Mouse (Mus musculus): ENCODE results near the gene Tmem121b. TPM values are rescaled to one million over a fixed set of nuclear protein-coding genes. Genes with fewer than 3 reads are reported as not detected.

Gene Tmem121b
- polyA plus RNA-seq, 1 experiment, result 0.01 TPM

DNA sequence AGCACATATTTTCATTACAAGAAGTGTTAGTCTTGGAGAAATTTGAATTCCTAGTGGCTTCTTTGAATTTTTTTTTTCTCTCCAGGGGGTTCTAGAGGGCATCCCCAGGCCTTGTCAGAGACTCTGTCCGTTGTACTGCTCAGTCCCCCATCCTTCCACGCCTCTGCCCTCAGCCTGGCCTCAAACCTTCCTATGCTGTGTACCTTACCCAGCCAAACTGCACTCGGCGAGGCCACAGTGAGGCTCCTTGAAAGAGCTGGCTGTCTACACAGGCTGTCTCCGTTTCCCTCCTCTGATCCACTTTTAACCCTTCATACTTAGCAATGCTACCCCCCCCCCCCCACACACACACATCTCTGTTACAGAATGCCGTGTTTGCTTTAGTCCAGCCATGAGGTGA lies 31.4 kb downstream of the Tmem121b start:
- no peak overlapping the region for H3ac ChIP-seq (ENCODE audit: control insufficient read depth, insufficient read length)
- H3K4me3 ChIP-seq, result no peak overlapping the region
- no peaks in the 10 kb centered on the region for H3K27me3 ChIP-seq (ENCODE audit: control insufficient read depth, insufficient read depth, insufficient read length)
- H3K36me3 ChIP-seq (ENCODE audit: control insufficient read depth, insufficient read depth), result no peaks in the 10 kb centered on the region
- TF ChIP-seq SRF (IDR thresholded peaks at IDR 0.05; ENCODE audit: control insufficient read depth, insufficient read length, low read depth) (no peak), USF1 (IDR thresholded peaks at IDR 0.05; ENCODE audit: low read depth) (no peak)
- H3K79me2 ChIP-seq (ENCODE audit: control insufficient read depth, insufficient read depth), result peaks cover 28% of the 10 kb centered on the region
- no peak overlapping the region for H3K4me2 ChIP-seq (ENCODE audit: low read depth)

DNA sequence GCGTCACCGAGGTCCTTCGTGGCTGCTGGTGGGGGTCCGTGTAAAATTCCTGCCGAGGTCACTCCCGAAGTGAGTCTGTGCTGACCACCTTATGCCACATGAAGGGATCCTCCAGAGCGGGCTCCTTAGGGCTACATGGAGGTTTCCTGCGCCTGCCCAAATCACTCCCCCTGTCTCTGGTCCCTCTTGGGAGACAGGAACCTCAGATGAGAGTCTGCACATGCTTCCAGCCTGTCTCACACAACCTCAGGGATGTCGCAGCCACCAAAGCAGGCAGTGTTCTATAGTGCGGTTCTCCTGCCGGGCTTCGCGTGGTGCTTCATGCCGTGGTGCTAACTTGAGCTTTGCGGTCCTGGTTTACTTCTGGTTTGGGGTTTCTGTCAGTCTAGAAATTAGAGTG lies 32.4 kb downstream of the Tmem121b start:
- H3K27me3 ChIP-seq (ENCODE audit: control insufficient read depth, insufficient read depth, insufficient read length), result no peaks in the 10 kb centered on the region
- H3K36me3 ChIP-seq (ENCODE audit: control insufficient read depth, insufficient read depth), result no peaks in the 10 kb centered on the region
- no peak overlapping the region for H3ac ChIP-seq (ENCODE audit: control insufficient read depth, insufficient read length)
- no peak overlapping the region for H3K4me3 ChIP-seq
- no peak overlapping the region for H3K4me2 ChIP-seq (ENCODE audit: low read depth)
- peaks cover 24% of the 10 kb centered on the region for H3K79me2 ChIP-seq (ENCODE audit: control insufficient read depth, insufficient read depth)
- no peak for TF ChIP-seq REST (IDR thresholded peaks at IDR 0.05; ENCODE audit: insufficient read depth, insufficient read length)
- TF ChIP-seq SRF (IDR thresholded peaks at IDR 0.05; ENCODE audit: control insufficient read depth, insufficient read length, low read depth), result no peak
- TF ChIP-seq USF1 (IDR thresholded peaks at IDR 0.05; ENCODE audit: low read depth), result no peak
- no peak for TF ChIP-seq MYOD1 (IDR thresholded peaks at IDR 0.05; ENCODE audit: control insufficient read depth in 1 of 3, insufficient read length in 2 of 3, low read depth in 2 of 3)
- TF ChIP-seq MYOG (IDR thresholded peaks at IDR 0.05; ENCODE audit: control insufficient read depth in 1 of 3, insufficient read depth in 1 of 3, insufficient read length in 2 of 3, low read depth in 2 of 3), result no peak
- no peak for TF ChIP-seq POLR2A (IDR thresholded peaks at IDR 0.05; ENCODE audit: insufficient read length, low read depth)
- no peak for TF ChIP-seq MAX (IDR thresholded peaks at IDR 0.05; ENCODE audit: low read depth)
- TF ChIP-seq TCF12 (IDR thresholded peaks at IDR 0.05; ENCODE audit: insufficient read depth, poor library complexity, severe bottlenecking), result no peak
- no peak for TF ChIP-seq CEBPB (IDR thresholded peaks at IDR 0.05; ENCODE audit: insufficient read depth, poor library complexity, severe bottlenecking)
- no peak for TF ChIP-seq POLR2AphosphoS2 (IDR thresholded peaks at IDR 0.05; ENCODE audit: insufficient read length, low read depth)
- TF ChIP-seq TCF3 (IDR thresholded peaks at IDR 0.05; ENCODE audit: insufficient read length, low read depth), result no peak
- no peak for TF ChIP-seq E2F4 (IDR thresholded peaks at IDR 0.05; ENCODE audit: insufficient read depth)

DNA sequence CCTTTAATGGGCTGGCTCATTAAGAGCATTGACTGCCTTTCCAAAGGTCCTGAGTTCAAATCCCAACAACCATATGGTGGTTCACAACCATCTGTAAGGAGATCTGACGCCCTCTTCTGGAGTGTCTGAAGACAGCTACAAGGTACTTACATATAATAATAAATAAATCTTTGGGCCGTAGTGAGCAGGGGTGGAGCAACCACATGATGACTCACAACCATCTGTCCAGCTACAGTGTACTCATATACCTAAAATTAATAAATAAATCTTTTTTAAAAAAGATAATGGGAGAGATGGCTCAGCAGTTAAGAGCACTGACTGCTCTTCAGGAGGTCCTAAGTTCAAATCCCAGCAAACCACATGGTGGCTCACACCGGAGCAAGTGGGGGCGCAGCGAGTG lies 35.9 kb downstream of the Tmem121b start:
- no peaks in the 10 kb centered on the region for H3K36me3 ChIP-seq (ENCODE audit: control insufficient read depth, insufficient read depth)
- no peak overlapping the region for H3K4me3 ChIP-seq
- H3ac ChIP-seq (ENCODE audit: control insufficient read depth, insufficient read length), result no peak overlapping the region
- H3K79me2 ChIP-seq (ENCODE audit: control insufficient read depth, insufficient read depth), result no peaks in the 10 kb centered on the region
- no peaks in the 10 kb centered on the region for H3K27me3 ChIP-seq (ENCODE audit: control insufficient read depth, insufficient read depth, insufficient read length)
- H3K4me2 ChIP-seq (ENCODE audit: low read depth), result no peak overlapping the region
- TF ChIP-seq USF1 (IDR thresholded peaks at IDR 0.05; ENCODE audit: low read depth) (no peak), E2F4 (IDR thresholded peaks at IDR 0.05; ENCODE audit: insufficient read depth) (no peak), REST (IDR thresholded peaks at IDR 0.05; ENCODE audit: insufficient read depth, insufficient read length) (no peak), MYOD1 (IDR thresholded peaks at IDR 0.05; ENCODE audit: control insufficient read depth in 1 of 3, insufficient read length in 2 of 3, low read depth in 2 of 3) (no peak), CEBPB (IDR thresholded peaks at IDR 0.05; ENCODE audit: insufficient read depth, poor library complexity, severe bottlenecking) (no peak), POLR2AphosphoS2 (IDR thresholded peaks at IDR 0.05; ENCODE audit: insufficient read length, low read depth) (no peak), MAX (IDR thresholded peaks at IDR 0.05; ENCODE audit: low read depth) (no peak), MYOG (IDR thresholded peaks at IDR 0.05; ENCODE audit: control insufficient read depth in 1 of 3, insufficient read depth in 1 of 3, insufficient read length in 2 of 3, low read depth in 2 of 3) (no peak), TCF3 (IDR thresholded peaks at IDR 0.05; ENCODE audit: insufficient read length, low read depth) (no peak), SRF (IDR thresholded peaks at IDR 0.05; ENCODE audit: control insufficient read depth, insufficient read length, low read depth) (no peak)

- Histone ChIP-seq H3K79me2 (ENCODE audit: control insufficient read depth, insufficient read depth) (no peaks in the 10 kb centered on the region), H3K27me3 (ENCODE audit: control insufficient read depth, insufficient read depth, insufficient read length) (no peaks in the 10 kb centered on the region), H3K4me2 (ENCODE audit: low read depth) (no peak overlapping the region), H3K36me3 (ENCODE audit: control insufficient read depth, insufficient read depth) (no peaks in the 10 kb centered on the region), H3ac (ENCODE audit: control insufficient read depth, insufficient read length) (no peak overlapping the region), H3K4me3 (no peak overlapping the region)
- no peak for TF ChIP-seq POLR2A (IDR thresholded peaks at IDR 0.05; ENCODE audit: insufficient read length, low read depth)
- no peak for TF ChIP-seq E2F4 (IDR thresholded peaks at IDR 0.05; ENCODE audit: insufficient read depth)
- no peak for TF ChIP-seq TCF3 (IDR thresholded peaks at IDR 0.05; ENCODE audit: insufficient read length, low read depth)
- no peak for TF ChIP-seq REST (IDR thresholded peaks at IDR 0.05; ENCODE audit: insufficient read depth, insufficient read length)
- no peak for TF ChIP-seq MYOD1 (IDR thresholded peaks at IDR 0.05; ENCODE audit: control insufficient read depth in 1 of 3, insufficient read length in 2 of 3, low read depth in 2 of 3)
- no peak for TF ChIP-seq TCF12 (IDR thresholded peaks at IDR 0.05; ENCODE audit: insufficient read depth, poor library complexity, severe bottlenecking)
- TF ChIP-seq CEBPB (IDR thresholded peaks at IDR 0.05; ENCODE audit: insufficient read depth, poor library complexity, severe bottlenecking), result no peak
- TF ChIP-seq MAX (IDR thresholded peaks at IDR 0.05; ENCODE audit: low read depth), result no peak
- TF ChIP-seq MYOG (IDR thresholded peaks at IDR 0.05; ENCODE audit: control insufficient read depth in 1 of 3, insufficient read depth in 1 of 3, insufficient read length in 2 of 3, low read depth in 2 of 3), result no peak
- no peak for TF ChIP-seq USF1 (IDR thresholded peaks at IDR 0.05; ENCODE audit: low read depth)
- TF ChIP-seq SRF (IDR thresholded peaks at IDR 0.05; ENCODE audit: control insufficient read depth, insufficient read length, low read depth), result no peak
- no peak for TF ChIP-seq POLR2AphosphoS2 (IDR thresholded peaks at IDR 0.05; ENCODE audit: insufficient read length, low read depth)
Measured at GRCm38 (mm10) chr6:120457074-120457473, 36.5 kb downstream of the Tmem121b start.

GRCm38 (mm10) chr6:120454627-120455077 lies 39.0 kb downstream of the Tmem121b start:
- H3ac ChIP-seq (ENCODE audit: control insufficient read depth, insufficient read length), result no peak overlapping the region
- no peak overlapping the region for H3K4me2 ChIP-seq (ENCODE audit: low read depth)
- H3K4me3 ChIP-seq, result no peak overlapping the region
- no peaks in the 10 kb centered on the region for H3K36me3 ChIP-seq (ENCODE audit: control insufficient read depth, insufficient read depth)
- TF ChIP-seq MYOG (IDR thresholded peaks at IDR 0.05; ENCODE audit: control insufficient read depth in 1 of 3, insufficient read depth in 1 of 3, insufficient read length in 2 of 3, low read depth in 2 of 3) (no peak), TCF3 (IDR thresholded peaks at IDR 0.05; ENCODE audit: insufficient read length, low read depth) (no peak), USF1 (IDR thresholded peaks at IDR 0.05; ENCODE audit: low read depth) (no peak), POLR2A (IDR thresholded peaks at IDR 0.05; ENCODE audit: insufficient read length, low read depth) (no peak), MAX (IDR thresholded peaks at IDR 0.05; ENCODE audit: low read depth) (no peak), MYOD1 (IDR thresholded peaks at IDR 0.05; ENCODE audit: control insufficient read depth in 1 of 3, insufficient read length in 2 of 3, low read depth in 2 of 3) (no peak), E2F4 (IDR thresholded peaks at IDR 0.05; ENCODE audit: insufficient read depth) (no peak), REST (IDR thresholded peaks at IDR 0.05; ENCODE audit: insufficient read depth, insufficient read length) (no peak), SRF (IDR thresholded peaks at IDR 0.05; ENCODE audit: control insufficient read depth, insufficient read length, low read depth) (no peak), TCF12 (IDR thresholded peaks at IDR 0.05; ENCODE audit: insufficient read depth, poor library complexity, severe bottlenecking) (no peak), CEBPB (IDR thresholded peaks at IDR 0.05; ENCODE audit: insufficient read depth, poor library complexity, severe bottlenecking) (no peak)
- no peaks in the 10 kb centered on the region for H3K27me3 ChIP-seq (ENCODE audit: control insufficient read depth, insufficient read depth, insufficient read length)
- no peaks in the 10 kb centered on the region for H3K79me2 ChIP-seq (ENCODE audit: control insufficient read depth, insufficient read depth)

Data from myocyte (in vitro differentiated cells).